Mouse (Mus musculus) lung, postnatal 10 days (tissue): ENCODE measurements around the gene Gm44596.

ENCODE experiments used
- DNase-seq: peaks from one replicate; pipeline ENCODE4 v3.0.0; 2021

Gene Gm44596

GRCm38 (mm10) chr6:128432356-128432915, 57.1 kb downstream of the Gm44596 start:
- DNase-seq, result no peak

- no peak for DNase-seq
These were observed 58.3 kb downstream of the Gm44596 start for GRCm38 (mm10) chr6:128433566-128433965.

GRCm38 (mm10) chr6:128435474-128435873, 60.2 kb downstream of the Gm44596 start:
- DNase-seq, result peak; percentile 90

GRCm38 (mm10) chr6:128436356-128437005, 61.2 kb downstream of the Gm44596 start:
- no peak for DNase-seq

- DNase-seq, result no peak
These were observed 62.0 kb downstream of the Gm44596 start for GRCm38 (mm10) chr6:128437288-128437687.

- DNase-seq, result peak; percentile 77
These were observed 62.5 kb downstream of the Gm44596 start for GRCm38 (mm10) chr6:128437731-128438316.

GRCm38 (mm10) chr6:128438317-128438870, 63.1 kb downstream of the Gm44596 start, which contains the start of gene Fkbp4:
Fkbp4 (minus strand) TSS chr6:128438677.
- DNase-seq, result peak; percentile 97

GRCm38 (mm10) chr6:128438871-128439341, 63.6 kb downstream of the Gm44596 start:
- no peak for DNase-seq

- DNase-seq, result no peak
These were observed 64.9 kb downstream of the Gm44596 start for GRCm38 (mm10) chr6:128440238-128440637.

- peak; percentile 79 for DNase-seq
These were observed 70.6 kb downstream of the Gm44596 start for GRCm38 (mm10) chr6:128445761-128446535.

GRCm38 (mm10) chr6:128447063-128447462, 71.8 kb downstream of the Gm44596 start:
- no peak for DNase-seq

- DNase-seq, result no peak
These were observed 80.7 kb downstream of the Gm44596 start for GRCm38 (mm10) chr6:128455835-128456605.
